Mouse (Mus musculus) monocyte, adult 2 months (primary cell): ENCODE measurements around the gene Zfp941.

ENCODE experiments used
- DNase-seq, 2 experiments: peaks; one replicate each; pipeline ENCODE4 v3.0.0; 2022; ENCODE audit warnings: low spot score in 2 of 2, low read depth in 1 of 2

Zfp941 gene

GRCm38 (mm10) chr7:140840750-140841735 lies 19.1 kb upstream of the Zfp941 start:
- DNase-seq = no peak

- no peak for DNase-seq
Measured at GRCm38 (mm10) chr7:140839556-140839955, 17.6 kb upstream of the Zfp941 start.

DNA sequence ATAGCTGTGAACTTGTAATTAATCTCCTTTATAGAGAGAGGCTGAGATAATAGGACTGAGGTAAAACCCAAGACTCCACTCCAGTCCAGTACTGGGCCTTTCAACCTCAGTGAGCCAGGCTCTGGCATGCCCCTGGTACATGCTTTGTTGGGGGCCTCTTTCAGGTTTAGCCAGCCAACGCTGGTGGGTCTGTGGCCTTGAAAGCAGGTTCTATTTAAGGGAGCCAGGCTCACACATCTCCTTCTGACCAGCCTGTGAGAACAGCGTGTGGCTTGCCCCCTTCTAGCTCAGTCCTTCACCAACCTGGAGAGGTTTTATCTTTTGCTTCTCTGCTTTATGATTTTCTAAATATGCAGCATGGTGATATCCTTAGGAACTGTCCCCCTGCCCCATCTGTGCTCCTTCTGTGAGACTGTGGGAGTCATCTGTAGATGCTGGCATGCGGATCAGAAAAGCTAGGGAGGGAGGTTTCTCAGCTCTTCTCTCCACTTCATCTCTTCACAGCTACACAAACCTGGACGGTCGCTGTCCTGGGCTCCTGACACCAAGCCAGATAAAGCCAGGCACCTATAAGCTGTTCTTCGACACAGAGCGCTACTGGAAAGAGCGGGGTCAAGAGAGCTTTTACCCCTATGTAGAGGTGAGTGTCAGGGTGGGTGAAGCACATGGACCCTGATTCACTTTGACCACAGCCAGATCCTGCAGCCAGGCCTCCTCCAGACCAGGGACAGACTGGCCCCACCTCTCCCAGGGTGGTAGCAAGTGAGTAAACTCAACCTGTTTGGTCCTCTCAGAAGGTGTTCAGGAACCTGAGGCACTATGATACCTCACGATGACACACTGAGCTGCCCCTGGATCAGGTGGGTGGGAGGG lies 14.5 kb upstream of the Zfp941 start:
- DNase-seq = no peak

DNA sequence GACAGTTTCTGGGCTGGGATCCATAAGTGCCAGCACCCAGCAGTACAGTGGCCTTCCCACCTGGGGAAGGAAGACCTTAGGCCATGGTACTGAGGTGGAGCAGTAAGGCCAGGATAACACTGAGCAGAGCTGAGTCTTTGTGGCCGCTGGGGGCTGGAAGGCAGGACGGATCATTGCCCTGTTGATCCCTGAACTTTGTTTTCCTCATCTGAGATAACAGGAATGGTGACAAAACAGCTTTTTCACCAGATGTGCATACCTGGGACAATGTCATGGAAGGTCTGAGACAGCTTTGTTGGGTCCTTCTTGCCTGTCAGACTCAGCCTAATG lies 13.7 kb upstream of the Zfp941 start:
- no peak for DNase-seq

DNA sequence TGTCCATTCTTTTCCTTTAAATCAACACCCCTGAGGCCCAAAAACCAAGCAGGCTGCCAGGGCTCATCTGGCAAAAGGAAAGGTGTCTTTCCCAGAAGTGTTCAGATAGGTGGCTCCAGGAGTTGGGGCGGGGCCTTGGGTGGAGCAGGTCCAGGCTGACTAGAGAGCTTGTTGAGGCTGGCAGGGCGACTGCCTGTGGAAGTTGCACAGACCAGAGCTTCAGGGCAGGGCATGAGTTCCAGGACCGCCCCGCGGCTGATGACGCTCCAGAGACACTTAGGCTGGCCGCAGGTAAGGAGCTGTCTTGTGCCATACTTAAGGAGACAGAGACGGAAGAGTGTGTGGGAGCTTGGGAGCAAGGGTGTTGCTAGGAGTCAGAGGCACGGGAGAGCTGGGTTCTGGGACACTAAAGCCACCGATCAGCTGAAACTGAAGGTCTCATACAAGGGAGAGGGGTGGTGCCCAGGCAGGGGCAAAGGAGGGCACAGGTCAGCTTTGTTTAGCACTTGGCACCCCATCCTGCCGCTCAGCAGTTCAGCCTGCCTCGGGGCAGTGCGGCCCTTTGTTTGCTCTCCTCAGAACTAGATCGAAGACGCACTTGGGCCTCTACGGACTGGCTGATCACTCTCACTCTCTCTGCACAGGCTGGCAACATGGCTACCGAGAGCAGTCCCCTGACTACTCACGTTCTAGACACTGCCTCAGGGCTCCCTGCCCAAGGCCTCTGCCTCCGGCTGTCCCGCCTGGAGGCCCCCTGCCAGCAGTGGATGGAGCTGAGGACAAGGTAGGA lies 13.2 kb upstream of the Zfp941 start, which contains the start of gene Urah:
TSS of gene Urah (plus strand) at position 51 of the 790 bp plus-strand sequence.
- DNase-seq = no peak

DNA sequence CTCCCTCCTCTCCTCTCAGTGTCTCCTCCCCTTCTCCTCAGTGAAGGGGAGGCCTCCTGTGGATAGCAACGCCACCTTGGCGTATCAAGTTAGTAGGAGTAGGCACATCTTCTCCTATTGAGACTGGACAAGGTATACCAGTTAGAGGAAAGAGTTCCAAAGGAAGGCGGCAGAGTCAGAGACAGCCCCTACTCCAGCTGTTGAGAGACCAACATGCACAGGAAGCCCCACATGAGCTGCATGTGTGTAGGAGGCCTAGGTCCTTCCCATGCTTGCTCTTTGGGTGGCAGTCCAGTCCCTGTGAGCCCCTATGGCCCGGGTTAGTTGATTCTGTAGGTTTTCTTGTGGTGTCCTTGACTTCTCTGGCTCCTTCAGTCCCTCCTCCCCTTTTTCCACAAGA lies 11.4 kb upstream of the Zfp941 start:
- no peak for DNase-seq

DNA sequence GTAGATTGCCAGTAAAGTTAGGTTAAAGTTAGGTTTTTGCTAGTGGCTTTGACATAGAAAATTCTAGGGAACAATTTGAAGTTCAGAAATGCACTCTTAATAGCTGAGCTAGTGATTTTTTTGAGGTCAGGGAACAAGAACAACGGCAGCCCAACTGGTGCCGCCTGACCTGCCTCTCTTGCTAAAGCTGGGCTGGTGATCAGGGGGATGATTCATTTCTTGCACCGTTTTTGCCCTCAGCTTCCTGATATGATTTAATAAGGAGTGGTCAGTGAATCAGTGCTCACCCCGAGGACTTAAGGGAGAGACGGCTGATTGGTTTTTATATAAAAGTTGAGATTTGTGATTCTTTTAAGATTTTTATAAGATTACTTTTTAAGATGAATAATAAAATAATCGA lies 9.5 kb upstream of the Zfp941 start:
- no peak for DNase-seq

DNA sequence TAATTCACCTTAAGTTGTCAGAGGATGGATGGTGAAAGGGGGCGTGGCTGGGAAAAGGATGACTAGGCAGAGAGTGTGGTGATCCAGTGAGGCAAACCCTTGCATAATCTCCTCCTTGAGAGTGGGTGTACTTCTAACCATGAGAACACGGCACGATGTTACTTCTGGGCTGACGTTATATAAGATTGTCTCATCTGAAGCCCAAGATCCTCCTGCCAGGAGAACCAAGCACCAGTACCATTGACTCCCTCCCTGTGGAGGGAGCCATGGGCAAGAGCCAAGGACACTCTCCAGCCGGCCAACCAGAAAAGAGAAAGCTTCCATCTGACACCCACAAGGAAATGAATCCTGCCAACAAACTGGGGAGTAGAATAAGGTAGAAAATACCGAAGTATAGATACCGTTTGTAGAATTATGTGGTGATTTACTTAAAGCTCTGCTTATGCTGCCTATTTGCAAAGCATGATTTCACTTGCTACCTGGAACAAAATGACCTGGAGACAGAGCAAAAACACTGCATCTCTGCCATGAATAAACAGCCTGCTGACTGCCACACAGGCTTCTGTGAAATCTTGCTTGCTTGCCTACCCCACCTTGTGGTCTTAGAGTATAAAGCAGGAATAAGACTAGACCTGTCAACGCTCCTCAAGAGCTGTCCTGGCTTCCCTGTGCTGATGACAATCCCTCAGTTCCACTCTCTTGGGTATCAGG lies 6.3 kb upstream of the Zfp941 start:
- no peak for DNase-seq

DNA sequence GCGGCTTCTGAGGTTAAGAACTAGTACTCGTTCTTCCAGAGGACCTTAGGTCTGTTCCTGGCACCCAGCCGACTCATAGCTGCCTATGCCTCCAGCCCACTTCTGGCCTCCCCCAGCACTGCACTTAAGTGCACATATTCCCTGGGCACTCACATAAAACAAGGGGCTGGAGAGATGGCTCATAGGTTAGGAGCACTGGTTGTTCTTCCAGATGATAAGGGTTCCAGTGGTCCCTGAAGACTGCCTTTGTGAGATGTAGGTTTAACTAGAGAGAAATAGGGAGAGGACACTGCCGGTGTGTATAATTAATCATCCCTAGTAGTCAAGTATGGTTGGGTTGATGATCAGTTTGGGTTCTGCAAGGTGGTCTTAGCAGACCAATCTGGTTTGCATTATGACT lies 753 bp upstream of the Zfp941 start:
- no peak for DNase-seq

DNA sequence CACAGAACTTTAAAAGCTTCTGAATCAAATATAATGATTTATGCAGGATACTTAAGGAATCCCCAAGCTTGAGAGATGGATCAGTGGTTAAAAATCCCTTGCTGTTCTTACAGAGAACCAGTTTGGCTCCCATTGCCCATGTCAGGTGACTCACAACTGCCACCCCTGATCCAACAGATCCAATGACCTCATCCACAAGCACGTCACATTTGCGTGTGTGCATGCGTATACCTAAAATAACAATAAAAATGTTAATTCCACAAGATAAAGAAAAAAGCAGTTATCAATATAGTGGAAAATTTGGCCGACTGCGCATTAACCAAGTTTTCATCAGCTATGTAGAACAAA lies 699 bp downstream of the Zfp941 start:
- DNase-seq = no peak

DNA sequence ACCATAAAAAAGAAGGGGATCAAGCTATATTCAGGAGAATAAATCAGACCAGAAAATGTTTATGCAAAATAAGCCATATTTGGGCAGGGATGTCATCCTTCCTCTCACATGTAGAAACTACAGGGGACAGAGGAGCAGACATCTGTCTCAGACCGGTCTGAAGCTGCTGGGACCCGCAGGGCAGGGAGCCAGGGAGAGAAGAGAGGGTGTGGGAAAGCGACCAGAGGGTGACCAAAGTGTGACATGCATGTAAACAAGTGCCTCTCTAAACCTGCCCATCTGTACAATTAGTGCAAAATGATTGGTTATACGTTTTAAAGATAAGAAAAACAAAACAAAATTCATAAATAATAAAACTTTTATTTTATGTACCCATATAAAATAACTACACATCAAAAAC lies 1.8 kb downstream of the Zfp941 start:
- DNase-seq = no peak

- no peak for DNase-seq
Measured at GRCm38 (mm10) chr7:140812850-140813249, 9.1 kb downstream of the Zfp941 start.

DNA sequence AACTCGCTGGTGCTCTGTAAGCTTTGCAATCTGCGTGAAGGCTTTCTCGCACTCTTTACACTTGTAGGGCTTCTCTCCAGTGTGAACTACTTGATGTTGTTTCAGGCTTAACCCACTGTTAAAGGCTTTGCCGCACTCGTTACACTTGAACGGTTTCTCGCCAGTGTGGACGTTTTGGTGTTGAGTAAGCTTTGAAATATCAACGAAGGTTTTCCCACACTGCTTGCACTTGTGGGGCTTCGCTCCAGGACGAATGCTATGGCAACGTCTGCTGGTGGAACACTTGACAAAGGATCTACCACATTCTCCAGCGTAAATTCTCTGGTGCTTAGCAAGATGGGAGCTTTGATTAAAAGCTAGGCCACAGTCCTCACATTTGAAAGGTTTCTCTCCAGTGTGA lies 10.3 kb downstream of the Zfp941 start:
- DNase-seq = no peak

GRCm38 (mm10) chr7:140810496-140810895 lies 11.5 kb downstream of the Zfp941 start:
- DNase-seq = no peak

GRCm38 (mm10) chr7:140805704-140806103 lies 16.3 kb downstream of the Zfp941 start:
- DNase-seq = no peak

- DNase-seq = no peak
Measured at GRCm38 (mm10) chr7:140802629-140803028, 19.3 kb downstream of the Zfp941 start.

DNA sequence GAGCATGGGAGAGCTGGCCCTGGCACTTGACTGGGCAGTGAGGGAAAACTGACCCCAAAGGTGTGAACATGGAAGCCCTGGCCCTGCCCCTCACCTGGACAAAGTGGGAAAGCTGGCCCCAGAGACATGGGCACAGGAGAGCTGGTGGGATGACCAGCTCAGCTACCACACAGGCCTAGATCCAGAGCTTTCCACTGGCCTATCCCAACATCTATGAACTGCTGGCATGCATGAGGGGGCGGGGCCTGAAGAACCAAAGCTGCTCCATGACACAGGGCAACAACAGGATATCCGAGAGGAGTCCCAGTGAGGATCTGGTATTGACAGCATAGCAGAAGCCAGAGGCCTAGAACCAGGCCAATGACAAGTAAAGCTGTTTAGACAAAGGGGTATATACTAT lies 23.8 kb downstream of the Zfp941 start:
- DNase-seq = no peak

DNA sequence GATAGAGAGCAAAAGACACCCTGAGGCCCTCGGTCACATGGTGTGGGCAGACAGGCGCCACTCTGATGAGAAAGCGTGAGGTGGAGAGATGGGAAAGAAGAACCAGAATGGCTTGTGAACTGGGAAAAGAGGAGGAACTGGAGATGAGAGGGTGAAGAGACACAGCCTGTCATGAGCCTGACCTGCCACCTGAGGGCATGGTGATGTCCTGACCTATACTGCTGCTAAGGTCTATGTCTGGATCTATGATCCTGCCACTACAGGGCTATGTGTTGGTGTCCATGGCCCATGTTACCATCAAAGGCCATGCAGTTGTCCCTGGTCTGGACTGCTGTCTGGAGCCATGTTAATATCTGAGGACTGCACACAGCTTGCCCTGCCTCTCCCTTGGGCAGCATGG lies 24.4 kb downstream of the Zfp941 start:
- DNase-seq = no peak

DNA sequence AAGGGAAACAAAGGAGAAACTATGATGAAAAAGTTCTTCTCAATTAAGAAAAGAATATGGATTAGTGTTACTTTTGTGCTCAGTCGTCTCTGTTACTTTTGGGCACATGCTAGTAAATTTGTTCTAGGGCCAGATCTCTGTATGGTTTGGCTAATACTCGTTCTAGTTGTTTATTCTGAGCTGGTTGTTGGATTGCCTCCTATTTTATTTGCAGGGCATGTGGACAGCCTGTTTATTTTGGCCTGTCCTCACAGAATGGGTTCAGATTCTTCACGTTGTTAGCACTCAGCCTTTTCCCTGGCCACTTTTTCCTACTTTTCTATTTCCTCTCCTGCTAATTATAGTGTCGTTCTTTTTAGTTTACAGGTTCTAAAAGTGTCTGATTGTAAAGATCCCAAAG lies 28.4 kb downstream of the Zfp941 start:
- no peak for DNase-seq

DNA sequence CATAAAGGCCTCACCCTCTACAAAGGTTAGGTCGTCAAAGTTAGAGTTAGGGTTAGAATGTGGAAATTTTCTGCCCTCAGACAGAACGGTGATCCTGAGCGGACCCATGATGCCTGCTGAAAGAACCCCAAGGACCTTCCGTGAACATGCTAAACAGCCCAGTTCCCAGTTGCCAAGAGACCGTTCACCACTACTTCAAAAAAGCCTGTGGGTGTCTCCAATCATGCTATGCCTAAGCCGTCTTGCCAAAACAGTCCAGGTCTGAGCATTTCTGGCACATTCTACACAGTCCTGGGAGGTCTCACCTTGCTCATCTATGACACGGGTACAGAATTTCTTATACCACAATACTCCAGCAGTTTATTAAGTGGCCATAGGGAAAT lies 33.9 kb downstream of the Zfp941 start:
- DNase-seq = no peak
